Mouse (Mus musculus) T-helper 17 cell (primary cell): Measurements from ENCODE around the gene Rbms3.

Experiments used
- in situ Hi-C, 2 experiments: fragments of 300-600 bp; cut with MboI, MseI; formaldehyde crosslinking; loops; 1 replicate in 1 of 2; 2 replicates in 1 of 2; pipeline ENCODE4 v1.15.1; 2025; ENCODE audit warnings: high pct_unique_total_duplicates in 2 of 2

The Rbms3 gene

GRCm38 (mm10) chr9:116911781-116912492, 717.8 kb downstream of the Rbms3 start:
- in situ Hi-C loops = no loop called here

DNA sequence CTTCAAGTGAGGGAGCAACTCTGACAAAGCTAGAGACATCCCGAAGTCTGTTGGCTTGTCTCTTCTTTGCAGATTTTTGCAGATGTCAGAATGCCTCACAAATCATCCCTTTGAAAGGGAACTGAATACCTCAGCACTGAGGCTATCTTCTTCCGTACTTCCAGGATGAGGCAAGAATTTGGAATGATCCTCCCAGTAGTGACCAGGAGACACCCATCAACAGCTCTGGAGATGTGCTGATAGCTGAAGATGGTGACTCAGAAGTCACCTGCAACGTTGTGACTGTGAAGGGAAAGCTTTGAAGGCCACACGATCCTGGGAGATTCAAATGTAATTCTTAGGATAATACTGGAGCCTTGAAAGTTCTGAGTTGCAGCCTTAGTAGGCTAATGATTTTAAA, 720.2 kb downstream of the Rbms3 start:
- in situ Hi-C loops = no loop called here

GRCm38 (mm10) chr9:116906955-116907354, 722.8 kb downstream of the Rbms3 start:
- in situ Hi-C loops = no loop called here

DNA sequence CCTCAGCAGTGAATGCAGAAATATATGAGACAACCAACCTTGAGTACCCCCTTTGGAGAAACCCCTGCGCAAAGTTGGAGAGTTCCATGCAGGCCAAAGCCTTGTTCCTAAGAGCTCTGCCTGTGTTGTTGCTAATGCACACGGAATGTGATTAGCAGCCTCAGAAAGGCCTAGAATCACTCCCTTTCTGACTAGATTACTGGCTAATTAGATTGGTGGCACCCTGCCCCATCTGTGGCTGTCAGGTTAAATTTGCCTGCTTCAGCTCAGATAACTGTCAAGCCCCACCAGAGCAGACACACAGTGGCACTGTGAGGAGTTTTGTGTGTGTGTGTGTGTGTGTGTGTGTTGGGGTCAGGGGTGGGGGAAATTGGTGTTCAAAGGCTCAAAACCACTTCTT, 724.1 kb downstream of the Rbms3 start:
- in situ Hi-C loops = no loop called here

DNA sequence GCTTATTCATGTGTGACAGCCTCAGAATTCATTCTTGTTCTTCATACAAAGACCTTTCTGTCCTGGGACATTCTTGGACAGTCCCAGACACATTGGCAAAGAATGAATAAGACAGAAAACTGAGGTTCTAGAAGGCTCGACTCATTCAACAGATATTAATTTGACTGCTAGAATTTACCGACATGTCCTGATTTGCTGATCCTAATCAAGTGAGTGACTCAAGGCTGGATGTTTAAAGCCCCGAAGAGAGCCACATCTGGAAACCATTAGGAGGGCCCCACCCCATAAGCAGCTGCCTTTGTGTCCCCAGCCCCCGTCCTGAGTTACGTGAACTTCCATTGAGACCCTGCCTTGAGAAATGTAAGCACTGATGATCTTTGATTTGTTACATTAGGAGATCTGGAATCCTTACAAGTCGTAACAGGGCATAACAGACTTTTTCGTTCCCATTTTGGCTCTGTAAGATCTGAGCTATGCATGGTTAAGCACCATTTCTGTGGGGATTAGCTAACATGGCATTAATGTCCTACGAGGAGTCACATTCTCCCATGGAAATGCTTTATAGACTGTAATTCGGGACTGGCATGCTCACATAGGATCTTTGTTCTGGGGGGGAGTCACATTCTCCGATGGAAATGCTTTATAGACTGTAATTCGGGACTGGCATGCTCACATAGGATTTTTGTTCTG, 726.3 kb downstream of the Rbms3 start:
- in situ Hi-C loops = no loop called here

DNA sequence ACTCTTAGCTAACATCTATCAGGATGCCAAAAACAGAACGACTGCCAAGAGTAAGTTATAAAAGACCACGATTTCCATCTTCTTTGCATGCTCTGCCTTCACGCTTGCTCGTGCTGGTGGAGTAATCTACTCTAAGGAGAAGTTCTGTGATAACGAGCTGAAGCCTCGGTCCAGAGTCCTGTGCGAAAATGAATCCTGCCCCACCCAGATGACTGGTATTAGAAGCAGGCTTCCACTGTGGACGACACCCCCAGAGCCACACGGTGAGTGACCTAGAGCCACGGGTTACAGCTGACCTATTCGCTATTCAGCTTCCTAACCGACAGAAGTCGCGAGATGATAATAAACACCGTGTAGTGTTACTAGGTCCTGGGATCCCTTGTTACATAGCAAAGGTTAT, 730.3 kb downstream of the Rbms3 start:
- in situ Hi-C loops = no loop called here

DNA sequence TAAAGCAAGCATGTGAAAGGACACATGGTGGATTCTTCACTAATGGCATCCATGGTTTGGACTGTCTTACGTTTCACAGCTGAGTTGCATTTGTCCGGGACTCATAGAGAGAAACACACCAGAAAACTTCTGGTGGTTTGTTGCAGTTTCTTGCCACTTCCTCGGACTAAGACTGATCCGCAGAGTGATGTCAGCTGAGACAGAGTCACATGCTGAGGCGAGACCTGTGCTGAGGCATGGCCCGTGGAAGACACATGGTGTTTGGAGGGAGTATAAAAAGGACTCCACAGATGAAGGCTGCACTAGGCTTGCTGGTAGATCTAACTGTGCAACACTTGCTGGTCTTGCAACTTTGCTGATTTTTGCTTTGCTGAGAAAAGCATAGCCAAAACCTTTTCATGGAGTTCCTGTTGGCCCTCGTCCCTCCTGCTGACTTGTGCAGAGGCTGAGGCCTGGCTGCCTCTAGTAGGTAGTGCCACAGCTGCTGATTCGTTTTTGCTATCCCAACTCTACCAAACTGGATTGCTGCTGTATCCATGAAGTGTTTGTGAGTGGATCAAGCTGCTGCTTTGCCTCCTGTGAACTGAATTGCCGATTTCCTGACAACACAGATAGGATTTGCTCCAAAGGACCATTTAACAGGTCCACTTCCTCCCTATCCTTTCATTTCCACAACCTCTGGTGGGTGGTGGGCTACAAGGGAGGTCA, 742.6 kb downstream of the Rbms3 start:
- in situ Hi-C loops = no loop called here

DNA sequence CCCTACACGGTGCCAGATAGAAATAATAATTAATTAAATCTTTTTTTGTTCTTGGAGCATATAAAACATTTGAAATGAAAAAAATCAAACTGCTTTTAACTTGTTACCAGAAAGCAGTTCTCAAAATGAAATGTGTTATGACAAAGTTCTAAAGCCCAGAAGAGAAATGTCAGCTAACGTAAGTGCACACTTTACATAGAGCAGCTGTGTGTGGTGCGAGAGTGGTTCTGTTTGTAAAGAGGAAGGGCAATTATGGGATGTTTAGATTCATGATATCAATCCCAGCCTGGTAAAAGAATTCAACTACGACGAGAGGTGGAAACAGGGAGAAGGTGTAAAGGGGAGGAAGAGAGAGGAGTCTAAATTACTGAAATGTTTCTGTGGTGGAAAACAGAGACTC, 744.1 kb downstream of the Rbms3 start:
- in situ Hi-C loops = no loop called here

DNA sequence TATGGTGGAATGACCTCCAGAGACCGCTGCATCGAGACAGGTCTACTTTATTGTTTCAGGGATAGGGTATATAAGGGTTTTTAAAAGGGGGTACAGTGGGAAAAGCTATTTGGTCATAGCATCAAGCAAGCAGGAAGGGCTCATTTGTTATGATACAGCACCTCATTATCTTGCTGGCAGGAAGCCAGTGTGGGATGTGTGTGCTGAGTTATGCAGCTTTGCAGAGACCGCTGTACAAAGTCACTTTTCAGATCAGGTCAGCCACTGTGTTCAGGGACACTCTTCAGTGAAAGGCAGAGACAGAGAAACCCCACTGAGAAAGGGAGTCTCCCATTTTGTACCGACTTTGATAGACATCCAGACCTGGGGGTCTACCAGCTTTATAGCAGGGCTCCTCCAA, 749.2 kb downstream of the Rbms3 start:
- in situ Hi-C loops = no loop called here

GRCm38 (mm10) chr9:116879600-116880457, 749.9 kb downstream of the Rbms3 start:
- in situ Hi-C loops = no loop called here

GRCm38 (mm10) chr9:116876786-116877185, 752.9 kb downstream of the Rbms3 start:
- in situ Hi-C loops = no loop called here

- in situ Hi-C loops = no loop called here
Observed at GRCm38 (mm10) chr9:116873976-116874320, 755.8 kb downstream of the Rbms3 start.

- in situ Hi-C loops = no loop called here
Observed at GRCm38 (mm10) chr9:116873033-116873975, 756.4 kb downstream of the Rbms3 start.

- in situ Hi-C loops = no loop called here
Observed at GRCm38 (mm10) chr9:116872346-116872745, 757.4 kb downstream of the Rbms3 start.

DNA sequence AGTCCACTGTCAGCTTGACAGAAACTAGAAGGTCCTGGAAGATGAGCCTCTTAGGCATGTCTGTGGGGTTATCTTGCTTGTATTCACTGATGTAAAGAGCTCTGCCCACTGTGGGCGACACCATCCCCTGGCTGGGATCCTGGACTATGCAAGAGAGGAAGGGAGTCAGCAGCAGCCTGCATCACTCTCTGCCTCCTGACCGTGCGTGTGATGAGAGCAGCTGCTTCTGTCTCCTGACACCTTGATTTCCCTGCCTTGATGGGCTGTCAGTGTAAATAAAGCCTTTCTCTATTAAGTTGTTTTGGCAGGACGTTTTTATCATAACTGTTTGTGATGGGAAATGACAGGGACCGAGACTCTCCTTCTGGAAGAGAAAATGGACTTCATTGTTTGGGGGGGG, 758.1 kb downstream of the Rbms3 start:
- in situ Hi-C loops = no loop called here

- in situ Hi-C loops = no loop called here
Observed at GRCm38 (mm10) chr9:116866060-116866459, 763.7 kb downstream of the Rbms3 start.

DNA sequence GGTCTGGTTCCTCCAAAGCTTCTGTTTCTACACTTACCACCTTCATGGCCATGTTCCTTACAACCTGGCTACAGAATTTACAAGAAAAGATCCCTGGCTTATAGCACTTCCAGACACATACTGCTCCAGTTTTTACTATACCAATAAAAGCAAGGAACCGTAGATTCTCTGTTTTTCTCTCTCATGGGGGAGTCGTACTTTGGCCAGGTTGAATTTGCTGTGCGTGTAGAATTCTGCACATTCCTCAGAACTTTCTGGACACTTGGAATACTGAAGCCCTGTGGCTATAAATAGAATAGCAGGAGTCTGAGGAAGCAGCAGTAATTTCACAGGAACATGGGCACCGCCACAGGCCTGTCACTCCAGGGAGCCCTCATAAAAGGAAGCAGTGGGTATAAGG, 766.1 kb downstream of the Rbms3 start:
- in situ Hi-C loops = no loop called here

- in situ Hi-C loops = no loop called here
Observed at GRCm38 (mm10) chr9:116862341-116862740, 767.4 kb downstream of the Rbms3 start.

- in situ Hi-C loops = no loop called here
Observed at GRCm38 (mm10) chr9:116857861-116858595, 771.7 kb downstream of the Rbms3 start.

- in situ Hi-C loops = no loop called here
Observed at GRCm38 (mm10) chr9:116857151-116857550, 772.6 kb downstream of the Rbms3 start.
